Mouse (Mus musculus): ENCODE measurements at regions not wholly inside any gene's neighbourhood (a gene's known extent, or its start where the extent isn't known, plus 50 kb on each side); places are given as distances from the start of the nearest gene placed in this dataset.

GRCm38 (mm10) chr8:92180651-92181050, 176.8 kb upstream of the Irx5 start:
- H3K27ac ChIP-seq (ENCODE audit: low read length) = no peak overlapping the region
- H3K9me3 ChIP-seq (replicated peaks; ENCODE audit: control insufficient read depth, low read length) = no peaks in the 10 kb centered on the region
- no peak overlapping the region for H3K4me3 ChIP-seq (ENCODE audit: low read length)
- no peak overlapping the region for H3K9ac ChIP-seq (ENCODE audit: low read length)
- ATAC-seq (replicated peaks; ENCODE audit: extremely low read depth, insufficient read depth, low FRiP score) = no peak
- H3K27me3 ChIP-seq (ENCODE audit: control insufficient read depth, insufficient read depth, low read length) = no peaks in the 10 kb centered on the region
- no peak overlapping the region for H3K4me2 ChIP-seq (ENCODE audit: low read depth, low read length)
- WGBS = 83% methylated on average over 4 of the region's 4 CpGs
- no peaks in the 10 kb centered on the region for H3K36me3 ChIP-seq (ENCODE audit: control insufficient read depth, insufficient read depth)
- peaks cover 8% of the 10 kb centered on the region; the same call in 1 of the 2 replicates for H3K4me1 ChIP-seq (ENCODE audit: control insufficient read depth, insufficient read depth, low read length)

DNA sequence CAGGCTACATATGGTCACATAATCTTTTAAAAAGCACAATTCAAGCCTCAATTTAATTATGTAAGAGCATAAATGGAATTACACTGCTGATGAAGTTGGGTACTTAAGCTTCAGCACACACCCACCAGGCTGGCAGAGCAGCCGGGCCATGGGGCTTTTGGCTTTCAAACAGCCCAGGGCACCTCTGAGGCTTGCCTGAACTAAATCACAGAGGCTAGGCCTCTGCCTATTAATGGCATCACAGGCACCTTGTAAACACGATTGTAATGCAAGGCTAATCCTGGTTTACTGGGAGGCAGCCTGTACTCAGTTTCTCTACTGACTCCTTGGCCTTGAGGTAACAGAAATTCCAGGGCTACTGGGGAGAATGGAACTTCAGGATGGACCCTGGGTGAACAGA, 178.1 kb upstream of the Irx5 start:
- Histone ChIP-seq H3K4me2 (ENCODE audit: low read depth, low read length) (no peak overlapping the region), H3K9me3 (replicated peaks; ENCODE audit: control insufficient read depth, low read length) (no peaks in the 10 kb centered on the region), H3K27ac (ENCODE audit: low read length) (no peak overlapping the region), H3K9ac (ENCODE audit: low read length) (no peak overlapping the region), H3K4me3 (ENCODE audit: low read length) (no peak overlapping the region), H3K27me3 (ENCODE audit: control insufficient read depth, insufficient read depth, low read length) (no peaks in the 10 kb centered on the region), H3K36me3 (ENCODE audit: control insufficient read depth, insufficient read depth) (no peaks in the 10 kb centered on the region), H3K4me1 (ENCODE audit: control insufficient read depth, insufficient read depth, low read length) (peaks cover 8% of the 10 kb centered on the region; the same call in 1 of the 2 replicates)
- 55% methylated on average over 2 of the region's 2 CpGs for WGBS
- ATAC-seq (replicated peaks; ENCODE audit: extremely low read depth, insufficient read depth, low FRiP score) = no peak

GRCm38 (mm10) chr8:92176101-92176500, 181.3 kb upstream of the Irx5 start:
- Histone ChIP-seq H3K4me1 (ENCODE audit: control insufficient read depth, insufficient read depth, low read length) (no peaks in the 10 kb centered on the region), H3K27ac (ENCODE audit: low read length) (no peak overlapping the region), H3K9ac (ENCODE audit: low read length) (no peak overlapping the region), H3K36me3 (ENCODE audit: control insufficient read depth, insufficient read depth) (no peaks in the 10 kb centered on the region), H3K4me3 (ENCODE audit: low read length) (no peak overlapping the region), H3K4me2 (ENCODE audit: low read depth, low read length) (no peak overlapping the region), H3K9me3 (replicated peaks; ENCODE audit: control insufficient read depth, low read length) (no peaks in the 10 kb centered on the region), H3K27me3 (ENCODE audit: control insufficient read depth, insufficient read depth, low read length) (no peaks in the 10 kb centered on the region)
- WGBS = 64% methylated on average over 5 of the region's 5 CpGs
- no peak for ATAC-seq (replicated peaks; ENCODE audit: extremely low read depth, insufficient read depth, low FRiP score)

- no peaks in the 10 kb centered on the region for H3K36me3 ChIP-seq (ENCODE audit: control insufficient read depth, insufficient read depth)
- H3K9ac ChIP-seq (ENCODE audit: low read length) = no peak overlapping the region
- H3K27ac ChIP-seq (ENCODE audit: low read length) = no peak overlapping the region
- H3K9me3 ChIP-seq (replicated peaks; ENCODE audit: control insufficient read depth, low read length) = no peaks in the 10 kb centered on the region
- no peaks in the 10 kb centered on the region; the same call in 1 of the 2 replicates for H3K27me3 ChIP-seq (ENCODE audit: control insufficient read depth, insufficient read depth, low read length)
- WGBS = 63% methylated on average over 2 of the region's 2 CpGs
- no peak for ATAC-seq (replicated peaks; ENCODE audit: extremely low read depth, insufficient read depth, low FRiP score)
- no peak overlapping the region for H3K4me3 ChIP-seq (ENCODE audit: low read length)
- H3K4me1 ChIP-seq (ENCODE audit: control insufficient read depth, insufficient read depth, low read length) = no peaks in the 10 kb centered on the region
- no peak overlapping the region for H3K4me2 ChIP-seq (ENCODE audit: low read depth, low read length)
These were observed 183.3 kb upstream of the Irx5 start for GRCm38 (mm10) chr8:92174106-92174505.

GRCm38 (mm10) chr8:92171578-92171977, 185.8 kb upstream of the Irx5 start:
- Histone ChIP-seq H3K4me2 (ENCODE audit: low read depth, low read length) (no peak overlapping the region), H3K27me3 (ENCODE audit: control insufficient read depth, insufficient read depth, low read length) (no peaks in the 10 kb centered on the region; the same call in 1 of the 2 replicates), H3K27ac (ENCODE audit: low read length) (no peak overlapping the region), H3K9ac (ENCODE audit: low read length) (no peak overlapping the region), H3K4me3 (ENCODE audit: low read length) (no peak overlapping the region), H3K36me3 (ENCODE audit: control insufficient read depth, insufficient read depth) (no peaks in the 10 kb centered on the region), H3K4me1 (ENCODE audit: control insufficient read depth, insufficient read depth, low read length) (no peaks in the 10 kb centered on the region), H3K9me3 (replicated peaks; ENCODE audit: control insufficient read depth, low read length) (no peaks in the 10 kb centered on the region)
- ATAC-seq (replicated peaks; ENCODE audit: extremely low read depth, insufficient read depth, low FRiP score) = no peak
- 58% methylated on average over 2 of the region's 2 CpGs for WGBS

- 49% methylated on average over 4 of the region's 4 CpGs for WGBS
- Histone ChIP-seq H3K27ac (ENCODE audit: low read length) (no peak overlapping the region), H3K4me2 (ENCODE audit: low read depth, low read length) (no peak overlapping the region), H3K9ac (ENCODE audit: low read length) (no peak overlapping the region), H3K4me3 (ENCODE audit: low read length) (no peak overlapping the region), H3K4me1 (ENCODE audit: control insufficient read depth, insufficient read depth, low read length) (no peaks in the 10 kb centered on the region), H3K36me3 (ENCODE audit: control insufficient read depth, insufficient read depth) (no peaks in the 10 kb centered on the region), H3K9me3 (replicated peaks; ENCODE audit: control insufficient read depth, low read length) (no peaks in the 10 kb centered on the region), H3K27me3 (ENCODE audit: control insufficient read depth, insufficient read depth, low read length) (no peaks in the 10 kb centered on the region; the same call in 1 of the 2 replicates)
- no peak for ATAC-seq (replicated peaks; ENCODE audit: extremely low read depth, insufficient read depth, low FRiP score)
These were observed 190.1 kb upstream of the Irx5 start for GRCm38 (mm10) chr8:92167340-92167783.

DNA sequence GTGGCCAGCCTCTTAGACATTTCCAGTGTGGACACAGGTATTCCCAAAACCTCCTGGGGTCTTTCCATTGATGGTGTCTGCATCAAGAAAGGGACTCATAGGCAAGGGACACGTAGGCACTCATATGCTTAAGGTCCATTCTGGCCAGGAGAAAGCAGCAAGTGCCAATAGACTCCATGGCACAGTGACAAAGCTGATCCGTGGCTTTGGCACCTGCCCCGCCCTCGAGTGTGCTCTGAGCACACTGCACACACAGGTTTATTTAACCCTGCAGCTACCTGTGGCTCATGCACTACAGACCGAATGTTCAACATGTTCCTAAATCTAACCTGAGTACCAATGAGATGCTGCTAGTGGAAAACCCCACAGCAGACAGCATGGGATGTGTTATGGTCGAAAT, 192.1 kb upstream of the Irx5 start:
- no peak overlapping the region for H3K9ac ChIP-seq (ENCODE audit: low read length)
- no peaks in the 10 kb centered on the region for H3K4me1 ChIP-seq (ENCODE audit: control insufficient read depth, insufficient read depth, low read length)
- no peaks in the 10 kb centered on the region; the same call in 1 of the 2 replicates for H3K27me3 ChIP-seq (ENCODE audit: control insufficient read depth, insufficient read depth, low read length)
- WGBS = 73% methylated on average over 6 of the region's 6 CpGs
- H3K4me3 ChIP-seq (ENCODE audit: low read length) = no peak overlapping the region
- ATAC-seq (replicated peaks; ENCODE audit: extremely low read depth, insufficient read depth, low FRiP score) = no peak
- no peaks in the 10 kb centered on the region for H3K36me3 ChIP-seq (ENCODE audit: control insufficient read depth, insufficient read depth)
- H3K27ac ChIP-seq (ENCODE audit: low read length) = no peak overlapping the region
- H3K4me2 ChIP-seq (ENCODE audit: low read depth, low read length) = no peak overlapping the region
- H3K9me3 ChIP-seq (replicated peaks; ENCODE audit: control insufficient read depth, low read length) = no peaks in the 10 kb centered on the region; the same call in 1 of the 2 replicates

DNA sequence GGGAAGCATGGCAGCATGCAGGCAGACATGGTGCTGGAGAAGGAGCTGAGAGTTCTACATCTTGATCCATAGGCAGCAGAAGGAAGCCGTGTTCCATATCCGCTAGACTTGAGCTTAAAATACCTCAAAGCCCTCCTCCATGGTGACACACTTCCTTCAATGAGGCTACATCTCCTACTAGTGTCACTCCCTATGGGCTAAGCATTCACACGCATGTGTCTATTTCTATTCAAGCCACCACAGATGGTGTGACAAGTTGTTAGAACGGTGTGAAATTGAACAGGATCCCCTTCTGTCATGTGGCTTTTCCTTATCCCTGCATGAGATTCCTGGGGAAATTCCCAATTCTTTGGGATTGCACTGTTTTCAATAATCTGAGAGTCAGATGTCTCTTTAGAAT, 192.9 kb upstream of the Irx5 start:
- Histone ChIP-seq H3K4me1 (ENCODE audit: control insufficient read depth, insufficient read depth, low read length) (no peaks in the 10 kb centered on the region), H3K36me3 (ENCODE audit: control insufficient read depth, insufficient read depth) (no peaks in the 10 kb centered on the region), H3K9me3 (replicated peaks; ENCODE audit: control insufficient read depth, low read length) (no peaks in the 10 kb centered on the region; the same call in 1 of the 2 replicates), H3K4me2 (ENCODE audit: low read depth, low read length) (no peak overlapping the region), H3K9ac (ENCODE audit: low read length) (no peak overlapping the region), H3K27ac (ENCODE audit: low read length) (no peak overlapping the region), H3K27me3 (ENCODE audit: control insufficient read depth, insufficient read depth, low read length) (no peaks in the 10 kb centered on the region), H3K4me3 (ENCODE audit: low read length) (no peak overlapping the region)
- WGBS = 88% methylated on average over 4 of the region's 4 CpGs
- no peak for ATAC-seq (replicated peaks; ENCODE audit: extremely low read depth, insufficient read depth, low FRiP score)

DNA sequence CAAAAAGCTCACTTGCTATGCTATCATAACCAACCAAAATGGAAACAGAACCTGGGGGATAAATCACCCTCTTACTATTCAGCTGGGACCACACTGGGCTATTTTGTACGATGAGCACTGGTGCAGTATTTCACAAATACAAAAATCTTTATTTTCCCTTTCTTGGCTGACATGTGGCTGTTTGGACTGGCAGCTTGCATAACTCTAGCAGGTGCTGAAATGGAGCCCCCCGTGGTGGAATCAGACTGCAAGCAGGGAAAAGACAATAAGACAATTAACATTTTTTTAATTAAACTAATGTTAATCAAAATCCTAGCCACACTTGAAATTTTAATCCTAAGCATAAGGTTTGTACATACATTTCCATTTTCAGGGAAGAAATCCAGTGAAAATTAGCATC, 196.4 kb upstream of the Irx5 start:
- Histone ChIP-seq H3K36me3 (ENCODE audit: control insufficient read depth, insufficient read depth) (no peaks in the 10 kb centered on the region), H3K4me3 (ENCODE audit: low read length) (no peak overlapping the region), H3K9ac (ENCODE audit: low read length) (no peak overlapping the region), H3K9me3 (replicated peaks; ENCODE audit: control insufficient read depth, low read length) (no peaks in the 10 kb centered on the region; the same call in 1 of the 2 replicates), H3K4me1 (ENCODE audit: control insufficient read depth, insufficient read depth, low read length) (no peaks in the 10 kb centered on the region), H3K4me2 (ENCODE audit: low read depth, low read length) (no peak overlapping the region), H3K27ac (ENCODE audit: low read length) (no peak overlapping the region), H3K27me3 (ENCODE audit: control insufficient read depth, insufficient read depth, low read length) (no peaks in the 10 kb centered on the region)
- 68% methylated on average over 2 of the region's 2 CpGs for WGBS
- no peak for ATAC-seq (replicated peaks; ENCODE audit: extremely low read depth, insufficient read depth, low FRiP score)
